Mouse (Mus musculus): ENCODE measurements around the gene Igfbp7. TPM values are rescaled to one million over a fixed set of nuclear protein-coding genes. Genes with fewer than 3 reads are reported as not detected.

Igfbp7 gene
- total and polyA plus RNA-seq, 3 experiments = 0.07 TPM; not detected in 2

- DNase-seq (ENCODE audit: low read depth, low spot score) = no peak
- TF ChIP-seq RAD21 (IDR thresholded peaks at IDR 0.05; ENCODE audit: low read depth, low read length) (no peak), ZNF384 (IDR thresholded peaks at IDR 0.05; ENCODE audit: low read depth, low read length) (no peak), MYB (IDR thresholded peaks at IDR 0.05; ENCODE audit: low read depth, low read length) (no peak), JUND (IDR thresholded peaks at IDR 0.05; ENCODE audit: low read depth, low read length) (no peak), POLR2A (IDR thresholded peaks at IDR 0.05; ENCODE audit: control insufficient read depth in 1 of 2, insufficient read depth in 1 of 2, low read depth in 1 of 2, low read length in 2 of 2, poor library complexity in 1 of 2) (no peak), MXI1 (IDR thresholded peaks at IDR 0.05; ENCODE audit: low read depth, low read length) (no peak), ETS1 (IDR thresholded peaks at IDR 0.05; ENCODE audit: low read depth, low read length) (no peak), ZKSCAN1 (IDR thresholded peaks at IDR 0.05; ENCODE audit: low read depth, low read length) (no peak), ZMIZ1 (IDR thresholded peaks at IDR 0.05; ENCODE audit: low read depth, low read length) (no peak), ZC3H11A (IDR thresholded peaks at IDR 0.05; ENCODE audit: low read depth, low read length) (no peak), RCOR1 (IDR thresholded peaks at IDR 0.05; ENCODE audit: low read depth, low read length) (no peak), ELF1 (IDR thresholded peaks at IDR 0.05; ENCODE audit: low read depth, low read length) (no peak), TAL1 (IDR thresholded peaks at IDR 0.05; ENCODE audit: low read length) (no peak), USF1 (IDR thresholded peaks at IDR 0.05; ENCODE audit: low read depth, low read length) (no peak), HCFC1 (IDR thresholded peaks at IDR 0.05; ENCODE audit: low read depth, low read length) (no peak), CTCF (IDR thresholded peaks at IDR 0.05 in 2 of 3, conservative IDR thresholded peaks at IDR 0.05 in 1 of 3; ENCODE audit: control insufficient read depth in 1 of 3, insufficient read depth in 1 of 3, low read depth in 2 of 3, low read length in 3 of 3, poor library complexity in 1 of 3, severe bottlenecking in 1 of 3) (no peak), MAX (IDR thresholded peaks at IDR 0.05; ENCODE audit: low read length) (no peak)
- H3K27ac ChIP-seq (ENCODE audit: control insufficient read depth, low read depth, low read length) = no peak overlapping the region
- H3K4me1 ChIP-seq (ENCODE audit: control insufficient read depth in 1 of 2, insufficient read depth in 2 of 2, low read length in 2 of 2) = no peaks in the 10 kb centered on the region
- no peak overlapping the region for H3K4me3 ChIP-seq (ENCODE audit: control insufficient read depth in 1 of 2, insufficient read depth in 1 of 2, low read depth in 2 of 2, low read length in 2 of 2)
- H3K27me3 ChIP-seq (ENCODE audit: control insufficient read depth in 1 of 2, insufficient read depth in 2 of 2, low read length in 2 of 2) = peaks cover 0 to 6% of the 10 kb centered on the region in 2 experiments; a peak in 2 of 4 replicates
- no peaks in the 10 kb centered on the region for H3K36me3 ChIP-seq (ENCODE audit: control insufficient read depth in 1 of 2, insufficient read depth in 2 of 2, low read length in 2 of 2)
- H3K9ac ChIP-seq (ENCODE audit: control insufficient read depth, low read depth, low read length, poor library complexity, severe bottlenecking) = no peak overlapping the region
- H3K79me2 ChIP-seq (ENCODE audit: control insufficient read depth, insufficient read depth, low read length, poor library complexity) = no peaks in the 10 kb centered on the region
- no peaks in the 10 kb centered on the region for H3K9me3 ChIP-seq (replicated peaks; ENCODE audit: insufficient read depth, low read length)
These were observed 40.2 kb downstream of the Igfbp7 start for GRCm38 (mm10) chr5:77367682-77368081.

- Histone ChIP-seq H3K79me2 (ENCODE audit: control insufficient read depth, insufficient read depth, low read length, poor library complexity) (no peaks in the 10 kb centered on the region), H3K4me1 (ENCODE audit: control insufficient read depth in 1 of 2, insufficient read depth in 2 of 2, low read length in 2 of 2) (no peaks in the 10 kb centered on the region), H3K9ac (ENCODE audit: control insufficient read depth, low read depth, low read length, poor library complexity, severe bottlenecking) (no peak overlapping the region), H3K27me3 (ENCODE audit: control insufficient read depth in 1 of 2, insufficient read depth in 2 of 2, low read length in 2 of 2) (peaks cover 2 to 6% of the 10 kb centered on the region in 2 experiments; a peak in 3 of 4 replicates), H3K9me3 (replicated peaks; ENCODE audit: insufficient read depth, low read length) (no peaks in the 10 kb centered on the region), H3K27ac (ENCODE audit: control insufficient read depth, low read depth, low read length) (no peak overlapping the region), H3K36me3 (ENCODE audit: control insufficient read depth in 1 of 2, insufficient read depth in 2 of 2, low read length in 2 of 2) (no peaks in the 10 kb centered on the region), H3K4me3 (ENCODE audit: control insufficient read depth in 1 of 2, insufficient read depth in 1 of 2, low read depth in 2 of 2, low read length in 2 of 2) (no peak overlapping the region)
- TF ChIP-seq MAZ (IDR thresholded peaks at IDR 0.05; ENCODE audit: low read depth, low read length) (no peak), KAT2A (conservative IDR thresholded peaks at IDR 0.05; ENCODE audit: low read depth, low read length) (no peak), NELFE (IDR thresholded peaks at IDR 0.05; ENCODE audit: low read depth, low read length) (no peak), MAFK (IDR thresholded peaks at IDR 0.05; ENCODE audit: borderline replicate concordance, low read depth, low read length) (no peak), BHLHE40 (IDR thresholded peaks at IDR 0.05; ENCODE audit: borderline replicate concordance, low read depth, low read length) (no peak), POLR2A (IDR thresholded peaks at IDR 0.05; ENCODE audit: control insufficient read depth in 1 of 2, insufficient read depth in 1 of 2, low read depth in 1 of 2, low read length in 2 of 2, poor library complexity in 1 of 2) (no peak), ELF1 (IDR thresholded peaks at IDR 0.05; ENCODE audit: low read depth, low read length) (no peak), GATA1 (IDR thresholded peaks at IDR 0.05; ENCODE audit: low read depth, low read length) (no peak), ZNF384 (IDR thresholded peaks at IDR 0.05; ENCODE audit: low read depth, low read length) (no peak), ETS1 (IDR thresholded peaks at IDR 0.05; ENCODE audit: low read depth, low read length) (no peak), MXI1 (IDR thresholded peaks at IDR 0.05; ENCODE audit: low read depth, low read length) (no peak), MYB (IDR thresholded peaks at IDR 0.05; ENCODE audit: low read depth, low read length) (no peak), CHD1 (IDR thresholded peaks at IDR 0.05; ENCODE audit: low read depth, low read length) (no peak), MYC (IDR thresholded peaks at IDR 0.05; ENCODE audit: low read depth, low read length) (no peak), ZKSCAN1 (IDR thresholded peaks at IDR 0.05; ENCODE audit: low read depth, low read length) (no peak), RCOR1 (IDR thresholded peaks at IDR 0.05; ENCODE audit: low read depth, low read length) (no peak), UBTF (IDR thresholded peaks at IDR 0.05; ENCODE audit: borderline replicate concordance, insufficient read depth, low read depth, low read length) (no peak), SMC3 (IDR thresholded peaks at IDR 0.05; ENCODE audit: low read depth, low read length) (no peak), NRF1 (IDR thresholded peaks at IDR 0.05; ENCODE audit: insufficient read depth, low read depth, low read length, poor library complexity, severe bottlenecking) (no peak), TAL1 (IDR thresholded peaks at IDR 0.05; ENCODE audit: low read length) (no peak)
- DNase-seq (ENCODE audit: low read depth, low spot score) = no peak
These were observed 40.7 kb downstream of the Igfbp7 start for GRCm38 (mm10) chr5:77367145-77367544.

Measured in MEL (cell line).